Mouse (Mus musculus): ENCODE measurements at regions not wholly inside any gene's neighbourhood (a gene's known extent, or its start where the extent isn't known, plus 50 kb on each side); places are given as distances from the start of the nearest gene placed in this dataset.

DNA sequence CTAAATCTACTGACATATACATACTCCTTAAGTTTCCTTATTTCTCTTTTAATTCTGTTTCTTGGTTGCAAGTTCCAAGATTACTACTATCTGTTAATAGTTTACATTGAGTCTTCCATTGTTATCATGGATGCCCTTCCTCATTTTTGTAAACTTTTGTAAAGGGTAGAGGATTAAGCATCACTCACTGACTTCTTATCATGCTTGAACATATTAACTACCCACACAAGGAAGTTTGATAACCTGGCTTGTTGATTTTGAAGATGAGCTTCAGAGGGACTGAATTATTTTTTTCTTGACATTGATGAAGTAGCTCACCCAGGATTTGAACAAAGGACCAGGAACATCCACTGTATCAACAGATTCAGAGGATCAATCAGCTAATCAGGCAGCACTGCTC lies 162.8 kb upstream of the Fam98a start:
- H3K4me2 ChIP-seq (ENCODE audit: low read length) = no peak overlapping the region
- no peak overlapping the region for H3K9ac ChIP-seq (ENCODE audit: low read length)
- H3K9me3 ChIP-seq (replicated peaks; ENCODE audit: control insufficient read depth, low read length) = no peaks in the 10 kb centered on the region
- no peak overlapping the region for H3K27ac ChIP-seq (ENCODE audit: low read depth, low read length)
- no peak overlapping the region for H3K4me3 ChIP-seq (ENCODE audit: low read depth, low read length)
- H3K36me3 ChIP-seq (ENCODE audit: control insufficient read depth, insufficient read depth, low read length) = no peaks in the 10 kb centered on the region
- DNase-seq (ENCODE audit: low spot score) = no peak
- no peaks in the 10 kb centered on the region for H3K27me3 ChIP-seq (replicated peaks; ENCODE audit: control insufficient read depth, insufficient read depth, low read length)
- H3K4me1 ChIP-seq (ENCODE audit: control insufficient read depth, insufficient read depth, low read length) = no peaks in the 10 kb centered on the region
- no peak for ATAC-seq

DNA sequence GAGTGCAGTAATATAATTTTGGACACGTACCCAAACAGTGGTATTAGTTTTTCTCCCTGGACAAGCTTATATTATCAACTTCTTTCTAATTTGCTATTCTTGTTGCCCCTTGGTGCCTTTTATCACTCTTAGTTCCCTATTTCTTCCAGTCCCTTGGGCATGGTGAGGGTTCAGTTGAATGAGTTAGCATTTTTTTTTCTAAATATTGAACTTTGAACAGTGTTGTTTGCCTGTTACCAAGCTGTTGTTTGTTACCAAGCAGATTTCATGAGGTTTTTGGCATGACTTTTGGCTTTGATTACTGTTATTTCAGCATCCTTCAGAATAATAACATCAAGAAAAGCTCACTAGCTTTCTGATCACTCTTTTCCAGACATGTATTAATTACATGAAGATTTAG lies 162.3 kb upstream of the Fam98a start:
- WGBS = 89% methylated on average over 1 of the region's 1 CpGs
- H3K36me3 ChIP-seq (ENCODE audit: control insufficient read depth, insufficient read depth, low read length) = no peaks in the 10 kb centered on the region
- no peak for ATAC-seq
- H3K27ac ChIP-seq (ENCODE audit: low read depth, low read length) = no peak overlapping the region
- no peak overlapping the region for H3K9ac ChIP-seq (ENCODE audit: low read length)
- H3K4me3 ChIP-seq (ENCODE audit: low read depth, low read length) = no peak overlapping the region
- H3K4me1 ChIP-seq (ENCODE audit: control insufficient read depth, insufficient read depth, low read length) = no peaks in the 10 kb centered on the region
- no peak overlapping the region for H3K4me2 ChIP-seq (ENCODE audit: low read length)
- DNase-seq (ENCODE audit: low spot score) = no peak
- H3K9me3 ChIP-seq (replicated peaks; ENCODE audit: control insufficient read depth, low read length) = no peaks in the 10 kb centered on the region
- no peaks in the 10 kb centered on the region for H3K27me3 ChIP-seq (replicated peaks; ENCODE audit: control insufficient read depth, insufficient read depth, low read length)

DNA sequence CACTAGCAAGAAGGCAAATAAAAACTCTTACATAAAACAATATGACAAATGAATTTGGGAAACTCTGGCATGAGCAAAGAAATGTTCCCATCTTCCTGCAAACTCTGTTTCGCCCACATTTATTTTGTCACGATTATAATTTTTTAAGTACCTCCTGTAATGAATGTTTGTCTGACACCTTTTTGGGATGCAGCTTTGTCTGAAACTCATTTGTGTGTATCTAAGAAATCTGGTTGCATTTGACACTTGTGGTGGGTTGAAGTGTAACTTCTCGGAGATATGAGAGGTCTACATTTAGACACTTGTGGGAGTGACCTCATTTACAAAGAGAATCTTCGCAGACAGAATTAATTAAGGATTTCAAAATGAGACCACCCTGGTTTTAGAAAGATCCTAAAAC lies 155.9 kb upstream of the Fam98a start:
- ATAC-seq (no peak), DNase-seq (ENCODE audit: low spot score) (no peak)
- 94% methylated on average over 4 of the region's 4 CpGs for WGBS
- Histone ChIP-seq H3K4me3 (ENCODE audit: low read depth, low read length) (no peak overlapping the region), H3K4me2 (ENCODE audit: low read length) (no peak overlapping the region), H3K36me3 (ENCODE audit: control insufficient read depth, insufficient read depth, low read length) (no peaks in the 10 kb centered on the region), H3K9me3 (replicated peaks; ENCODE audit: control insufficient read depth, low read length) (no peaks in the 10 kb centered on the region), H3K4me1 (ENCODE audit: control insufficient read depth, insufficient read depth, low read length) (no peaks in the 10 kb centered on the region), H3K9ac (ENCODE audit: low read length) (no peak overlapping the region), H3K27ac (ENCODE audit: low read depth, low read length) (no peak overlapping the region), H3K27me3 (replicated peaks; ENCODE audit: control insufficient read depth, insufficient read depth, low read length) (no peaks in the 10 kb centered on the region)

DNA sequence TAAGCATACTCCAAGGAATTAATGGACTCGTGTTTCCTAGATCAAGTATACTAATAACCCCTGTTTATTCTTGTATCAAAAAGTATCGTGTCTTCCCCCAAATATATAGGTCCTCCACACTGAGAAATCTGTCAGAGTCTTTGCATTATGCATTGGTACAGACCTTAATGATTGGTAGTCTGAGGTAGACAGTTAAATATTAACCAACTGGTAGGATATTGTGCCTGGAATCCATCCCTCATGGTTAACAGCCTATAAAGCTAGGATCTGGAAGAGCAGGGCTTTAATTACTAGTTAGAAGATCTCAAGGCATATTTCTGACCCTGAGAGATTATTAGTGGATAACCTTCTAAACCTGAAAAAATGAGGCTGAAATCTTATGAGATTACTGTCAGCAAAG lies 153.6 kb upstream of the Fam98a start:
- no peak overlapping the region for H3K4me2 ChIP-seq (ENCODE audit: low read length)
- WGBS = 92% methylated on average over 2 of the region's 2 CpGs
- no peaks in the 10 kb centered on the region for H3K36me3 ChIP-seq (ENCODE audit: control insufficient read depth, insufficient read depth, low read length)
- DNase-seq (ENCODE audit: low spot score) (no peak), ATAC-seq (no peak)
- H3K27me3 ChIP-seq (replicated peaks; ENCODE audit: control insufficient read depth, insufficient read depth, low read length) = no peaks in the 10 kb centered on the region
- no peak overlapping the region for H3K4me3 ChIP-seq (ENCODE audit: low read depth, low read length)
- H3K27ac ChIP-seq (ENCODE audit: low read depth, low read length) = no peak overlapping the region
- H3K4me1 ChIP-seq (ENCODE audit: control insufficient read depth, insufficient read depth, low read length) = no peaks in the 10 kb centered on the region
- H3K9ac ChIP-seq (ENCODE audit: low read length) = no peak overlapping the region
- H3K9me3 ChIP-seq (replicated peaks; ENCODE audit: control insufficient read depth, low read length) = no peaks in the 10 kb centered on the region

DNA sequence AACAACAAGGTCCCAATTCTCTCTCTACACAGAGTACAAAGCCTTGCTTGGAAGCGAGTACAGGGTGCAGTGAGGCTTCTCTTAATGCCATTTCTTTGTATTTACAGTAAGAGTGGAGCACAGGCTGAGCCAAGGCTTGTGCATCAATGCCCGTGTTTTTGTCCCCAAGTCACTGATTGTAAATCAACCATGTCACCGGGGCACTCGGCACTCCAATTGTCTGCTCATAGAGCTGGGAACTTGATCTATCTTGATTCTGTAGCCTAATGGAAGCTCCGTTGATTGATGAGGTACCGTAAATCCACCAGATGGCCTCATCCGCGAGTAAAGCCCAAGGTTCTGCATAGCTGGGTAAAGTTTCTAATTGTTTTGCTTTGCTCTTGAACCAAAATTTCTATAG lies 152.1 kb upstream of the Fam98a start:
- Histone ChIP-seq H3K27me3 (replicated peaks; ENCODE audit: control insufficient read depth, insufficient read depth, low read length) (no peaks in the 10 kb centered on the region), H3K27ac (ENCODE audit: low read depth, low read length) (no peak overlapping the region), H3K9ac (ENCODE audit: low read length) (no peak overlapping the region), H3K4me2 (ENCODE audit: low read length) (no peak overlapping the region), H3K36me3 (ENCODE audit: control insufficient read depth, insufficient read depth, low read length) (no peaks in the 10 kb centered on the region), H3K9me3 (replicated peaks; ENCODE audit: control insufficient read depth, low read length) (no peaks in the 10 kb centered on the region), H3K4me1 (ENCODE audit: control insufficient read depth, insufficient read depth, low read length) (no peaks in the 10 kb centered on the region), H3K4me3 (ENCODE audit: low read depth, low read length) (no peak overlapping the region)
- DNase-seq (ENCODE audit: low spot score) (peak; percentile 0), ATAC-seq (no peak)
- 80% methylated on average over 8 of the region's 8 CpGs for WGBS

DNA sequence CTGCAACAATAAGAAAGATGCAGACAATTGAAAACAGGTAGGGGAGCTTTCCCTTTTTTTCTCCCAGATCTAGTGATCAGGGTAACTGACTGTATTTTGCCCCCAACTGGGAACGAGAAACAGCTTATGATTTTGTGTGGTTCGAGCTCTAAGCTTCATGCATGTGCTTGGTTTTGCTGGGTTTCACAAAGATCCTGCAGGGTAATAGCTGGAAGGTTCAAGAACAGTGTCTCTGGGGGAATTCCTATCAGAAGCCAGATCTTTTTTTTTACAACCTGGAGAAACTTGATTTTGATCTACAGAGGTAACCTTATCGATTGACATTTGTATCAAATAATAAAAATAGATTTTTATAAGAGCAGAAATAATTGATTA lies 145.0 kb upstream of the Fam98a start:
- Histone ChIP-seq H3K4me2 (ENCODE audit: low read length) (no peak overlapping the region), H3K36me3 (ENCODE audit: control insufficient read depth, insufficient read depth, low read length) (no peaks in the 10 kb centered on the region), H3K4me1 (ENCODE audit: control insufficient read depth, insufficient read depth, low read length) (no peaks in the 10 kb centered on the region), H3K9me3 (replicated peaks; ENCODE audit: control insufficient read depth, low read length) (no peaks in the 10 kb centered on the region), H3K4me3 (ENCODE audit: low read depth, low read length) (no peak overlapping the region), H3K27ac (ENCODE audit: low read depth, low read length) (no peak overlapping the region), H3K9ac (ENCODE audit: low read length) (no peak overlapping the region), H3K27me3 (replicated peaks; ENCODE audit: control insufficient read depth, insufficient read depth, low read length) (no peaks in the 10 kb centered on the region)
- DNase-seq (ENCODE audit: low spot score) (no peak), ATAC-seq (no peak)
- 85% methylated on average over 3 of the region's 3 CpGs for WGBS

DNA sequence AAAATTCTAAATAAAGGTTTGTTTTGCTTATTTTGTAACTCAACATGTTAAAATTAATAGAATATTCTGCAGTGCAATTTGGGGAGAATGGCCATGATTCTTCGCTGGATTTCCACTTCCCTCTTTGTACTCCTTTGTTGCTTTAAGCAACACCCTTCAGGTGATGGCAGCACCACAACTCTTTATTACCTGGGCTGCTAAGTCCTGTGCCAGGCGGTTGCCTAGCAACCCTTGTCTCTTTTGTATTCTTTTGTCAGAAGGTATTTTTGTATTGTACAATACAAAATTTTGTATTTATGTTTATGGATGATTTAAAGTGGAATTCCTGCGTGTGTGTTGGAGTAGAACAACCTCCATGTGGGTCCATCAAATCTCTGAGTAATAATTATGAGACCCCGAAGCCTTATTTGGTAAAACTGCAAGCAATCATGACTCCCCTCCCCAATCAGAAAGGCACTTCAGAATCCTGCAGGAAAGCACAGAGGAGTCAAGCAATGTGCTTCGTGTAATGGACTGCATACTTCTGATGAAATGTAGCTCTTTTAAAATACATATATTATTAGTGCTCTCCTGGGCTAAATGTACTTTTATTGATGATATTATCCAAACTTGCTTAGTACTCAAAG lies 144.5 kb upstream of the Fam98a start:
- Histone ChIP-seq H3K9ac (ENCODE audit: low read length) (no peak overlapping the region), H3K4me2 (ENCODE audit: low read length) (no peak overlapping the region), H3K4me3 (ENCODE audit: low read depth, low read length) (no peak overlapping the region), H3K4me1 (ENCODE audit: control insufficient read depth, insufficient read depth, low read length) (no peaks in the 10 kb centered on the region), H3K36me3 (ENCODE audit: control insufficient read depth, insufficient read depth, low read length) (no peaks in the 10 kb centered on the region), H3K27me3 (replicated peaks; ENCODE audit: control insufficient read depth, insufficient read depth, low read length) (no peaks in the 10 kb centered on the region), H3K27ac (ENCODE audit: low read depth, low read length) (no peak overlapping the region), H3K9me3 (replicated peaks; ENCODE audit: control insufficient read depth, low read length) (no peaks in the 10 kb centered on the region)
- ATAC-seq (no peak), DNase-seq (ENCODE audit: low spot score) (peak; percentile 49)
- WGBS = 62% methylated on average over 5 of the region's 5 CpGs

DNA sequence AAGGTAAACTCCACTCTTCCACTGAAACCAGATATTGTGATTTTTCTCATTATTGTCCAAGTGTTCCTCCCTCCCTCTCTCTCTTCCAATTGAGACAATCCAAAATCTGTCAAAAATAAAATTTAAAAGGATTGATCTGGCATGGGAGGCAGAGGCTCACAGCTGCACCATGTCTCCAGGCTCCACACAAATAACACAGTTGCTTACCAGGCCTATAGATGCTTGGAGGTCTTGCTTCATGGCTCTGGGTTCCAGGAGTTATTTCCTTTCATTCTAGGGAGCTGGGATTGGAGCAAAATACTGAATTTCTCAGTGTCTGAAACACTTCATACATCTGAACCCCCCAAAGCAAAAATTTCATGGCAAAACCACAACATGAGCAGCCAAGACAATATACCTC lies 134.2 kb upstream of the Fam98a start:
- Histone ChIP-seq H3K4me1 (ENCODE audit: control insufficient read depth, insufficient read depth, low read length) (no peaks in the 10 kb centered on the region), H3K9me3 (replicated peaks; ENCODE audit: control insufficient read depth, low read length) (no peaks in the 10 kb centered on the region), H3K27ac (ENCODE audit: low read depth, low read length) (no peak overlapping the region), H3K36me3 (ENCODE audit: control insufficient read depth, insufficient read depth, low read length) (no peaks in the 10 kb centered on the region), H3K9ac (ENCODE audit: low read length) (no peak overlapping the region), H3K4me3 (ENCODE audit: low read depth, low read length) (no peak overlapping the region), H3K4me2 (ENCODE audit: low read length) (no peak overlapping the region), H3K27me3 (replicated peaks; ENCODE audit: control insufficient read depth, insufficient read depth, low read length) (no peaks in the 10 kb centered on the region)
- no peak for ATAC-seq
- no peak for DNase-seq (ENCODE audit: low spot score)

DNA sequence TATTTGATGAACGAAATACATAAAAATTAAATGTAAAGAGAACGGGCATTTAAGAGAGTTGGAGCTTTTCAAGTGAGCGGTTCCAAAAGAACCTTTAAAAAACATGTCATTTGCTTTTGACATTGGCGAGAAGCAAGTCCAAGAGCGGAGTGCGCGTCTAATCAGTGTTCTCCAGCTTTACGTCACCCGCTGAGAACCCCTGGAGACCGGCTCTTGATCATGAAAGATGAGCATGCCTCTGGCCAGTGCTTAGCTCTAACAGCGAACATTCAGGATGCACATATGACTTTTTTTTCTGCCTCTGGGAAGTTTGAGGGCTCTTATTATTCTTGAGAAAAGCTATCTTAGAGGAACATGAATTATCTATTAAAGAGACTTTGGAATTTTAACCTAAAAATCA lies 95.2 kb upstream of the Fam98a start:
- WGBS = 87% methylated on average over 11 of the region's 11 CpGs

More for the DNA sequence above, 95.2 kb upstream of the Fam98a start:
- no peak overlapping the region for H3K27ac ChIP-seq (ENCODE audit: low read depth, low read length)
- no peak overlapping the region for H3K9ac ChIP-seq (ENCODE audit: low read length)
- H3K4me3 ChIP-seq (ENCODE audit: low read depth, low read length) = no peak overlapping the region
- H3K4me1 ChIP-seq (ENCODE audit: control insufficient read depth, insufficient read depth, low read length) = no peaks in the 10 kb centered on the region
- no peaks in the 10 kb centered on the region for H3K27me3 ChIP-seq (replicated peaks; ENCODE audit: control insufficient read depth, insufficient read depth, low read length)
- ATAC-seq (peak; percentile 50; the same call in 1 of the 2 replicates), DNase-seq (ENCODE audit: low spot score) (peak; percentile 29)
- H3K9me3 ChIP-seq (replicated peaks; ENCODE audit: control insufficient read depth, low read length) = no peaks in the 10 kb centered on the region
- no peaks in the 10 kb centered on the region for H3K36me3 ChIP-seq (ENCODE audit: control insufficient read depth, insufficient read depth, low read length)
- H3K4me2 ChIP-seq (ENCODE audit: low read length) = no peak overlapping the region

Measured in forebrain, embryonic 14.5 days (tissue).